Mouse (Mus musculus) embryonic facial prominence, embryonic 13.5 days (tissue): ENCODE measurements around the gene Oprd1. TPM values are rescaled to one million over a fixed set of nuclear protein-coding genes. Genes with fewer than 3 reads are reported as not detected.

Experiments used
- ATAC-seq: fragments of 200-750 bp; cut with Nextera tagmentation; 2 replicates; pipeline ENCODE4 v1.8.0; 2017; ENCODE audit warnings: low read depth; ENCODE audit not compliant: insufficient number of reproducible peaks, insufficient read depth, low FRiP score, low TSS enrichment
- H3K27ac ChIP-seq: fragments of 300-500 bp; sonication (generic); 2 replicates; pipeline ENCODE4 v1.5.1; 2015; ENCODE audit warnings: moderate library complexity, mild to moderate bottlenecking, inconsistent platforms
- H3K27me3 ChIP-seq: fragments of 300-500 bp; sonication (generic); 2 replicates; pipeline ENCODE4 v1.6.1; 2015; ENCODE audit warnings: mild to moderate bottlenecking, inconsistent platforms
- H3K36me3 ChIP-seq: fragments of 300-500 bp; sonication (generic); 2 replicates; pipeline ENCODE4 v1.6.1; 2015; ENCODE audit warnings: mild to moderate bottlenecking, inconsistent platforms
- H3K4me1 ChIP-seq: fragments of 300-500 bp; sonication (generic); 2 replicates; pipeline ENCODE4 v1.6.1; 2015; ENCODE audit warnings: inconsistent platforms
- H3K4me2 ChIP-seq: fragments of 300-500 bp; sonication (generic); 2 replicates; pipeline ENCODE4 v1.6.1; 2015; ENCODE audit warnings: moderate library complexity, mild to moderate bottlenecking, inconsistent platforms
- H3K4me3 ChIP-seq: fragments of 300-500 bp; sonication (generic); 2 replicates; pipeline ENCODE4 v1.5.1; 2015; ENCODE audit warnings: mild to moderate bottlenecking, inconsistent platforms
- H3K9ac ChIP-seq: fragments of 300-500 bp; sonication (generic); 2 replicates; pipeline ENCODE4 v1.6.1; 2015; ENCODE audit warnings: mild to moderate bottlenecking, inconsistent platforms
- H3K9me3 ChIP-seq: fragments of 300-500 bp; sonication (generic); 2 replicates; pipeline ENCODE4 v1.6.1; 2016; ENCODE audit warnings: inconsistent platforms
- WGBS: fragments of 180-500 bp; shearing (Covaris S2); methylation state at CpG from one replicate; pipeline ENCODE4 v1.1.7; 2015; ENCODE audit warnings: mixed read lengths; 5-methylcytosine and 5-hydroxymethylcytosine counted together
- polyA plus RNA-seq: library from polyadenylated mRNA; unstranded; fragments of >200 nt; fragmentation: Nextera tagmentation; extraction: Ambion mirVana; gene quantifications from 2 replicates; pipeline ENCODE4 v1.2.1, GENCODE M21; 2015

Oprd1 gene
- polyA plus RNA-seq, 1 experiment from 2014 or later, result 0.55 TPM

DNA sequence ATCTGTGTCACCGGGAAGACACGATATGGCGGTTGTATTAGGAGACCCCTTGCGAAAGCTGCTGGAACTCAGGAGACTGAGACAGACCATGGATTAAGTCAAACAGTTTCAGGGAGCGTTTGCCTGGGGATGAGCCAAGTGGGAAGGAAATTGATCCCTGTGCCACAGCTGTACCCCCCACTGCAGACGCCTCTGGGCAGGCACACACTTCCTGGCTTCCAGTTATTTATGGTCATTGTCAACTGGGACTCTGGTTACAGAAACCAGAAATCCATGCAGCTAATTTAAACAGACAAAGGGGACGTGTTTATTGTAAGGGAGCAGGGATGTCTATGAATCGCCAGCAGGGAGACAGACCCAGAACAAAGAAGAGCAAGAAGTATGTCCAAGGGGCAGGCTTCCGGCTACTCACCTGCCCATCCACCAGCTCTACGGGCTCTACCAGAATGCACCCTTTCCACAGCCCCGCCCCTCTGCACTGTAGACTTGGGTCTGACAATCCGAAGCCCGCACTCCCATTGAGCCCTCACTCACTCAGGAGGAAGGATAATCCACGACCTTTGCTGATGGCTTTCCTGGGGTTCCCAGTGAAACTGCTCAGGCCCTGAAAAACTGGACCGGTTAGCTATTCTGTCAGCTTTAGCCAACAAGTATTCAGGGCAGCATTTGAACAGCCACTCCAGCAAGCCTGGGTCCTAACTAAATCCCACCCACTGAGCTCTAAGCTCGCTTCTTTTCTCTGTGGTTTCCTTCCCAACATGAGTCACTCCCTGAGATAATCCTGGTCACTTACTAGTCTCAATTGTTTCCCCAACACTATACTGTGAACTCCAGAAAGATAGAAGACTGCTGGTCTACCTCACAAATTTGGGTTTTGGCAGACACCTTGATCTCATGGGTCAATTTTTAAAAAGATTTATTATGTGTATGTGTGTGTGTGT is 22.3 kb upstream of the Oprd1 start:
- H3K4me1 ChIP-seq, result peaks cover 21% of the 10 kb centered on the region
- H3K9me3 ChIP-seq, result 0 out of 2 replicates have a peak, but pooled peaks cover 4% of the 10 kb centered on the region
- H3K4me3 ChIP-seq, result no peak overlapping the region
- no peaks in the 10 kb centered on the region for H3K27me3 ChIP-seq
- no peaks in the 10 kb centered on the region for H3K36me3 ChIP-seq
- H3K27ac ChIP-seq, result no peak overlapping the region
- WGBS, result 53% methylated on average over 16 of the region's 16 CpGs
- ATAC-seq, result no peak
- no peak overlapping the region for H3K4me2 ChIP-seq
- H3K9ac ChIP-seq, result no peak overlapping the region

DNA sequence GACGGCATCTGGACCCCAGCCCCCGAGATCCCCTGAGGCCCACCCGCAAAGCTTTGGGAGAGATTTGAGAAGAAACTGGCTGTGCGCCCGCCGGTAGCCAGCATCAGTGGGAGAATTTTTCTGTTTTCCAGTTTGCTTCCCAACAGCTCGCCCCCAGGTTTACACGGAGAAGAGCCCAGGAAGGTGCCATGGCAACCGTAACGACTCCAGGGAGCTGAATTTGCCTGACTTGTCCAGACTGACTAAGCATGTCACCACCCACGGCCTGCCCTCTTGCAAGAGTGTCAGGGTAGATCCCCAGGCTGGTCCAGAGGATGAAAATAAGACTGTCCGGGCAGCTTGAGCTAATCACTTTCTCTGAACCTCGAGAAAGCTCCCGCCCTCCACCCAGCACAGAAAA is 21.4 kb upstream of the Oprd1 start:
- Histone ChIP-seq H3K27me3 (no peaks in the 10 kb centered on the region), H3K4me3 (no peak overlapping the region), H3K4me1 (peaks cover 21% of the 10 kb centered on the region), H3K9ac (no peak overlapping the region), H3K36me3 (no peaks in the 10 kb centered on the region), H3K27ac (no peak overlapping the region), H3K9me3 (0 out of 2 replicates have a peak, but pooled peaks cover 4% of the 10 kb centered on the region), H3K4me2 (no peak overlapping the region)
- 46% methylated on average over 14 of the region's 14 CpGs for WGBS
- no peak for ATAC-seq

DNA sequence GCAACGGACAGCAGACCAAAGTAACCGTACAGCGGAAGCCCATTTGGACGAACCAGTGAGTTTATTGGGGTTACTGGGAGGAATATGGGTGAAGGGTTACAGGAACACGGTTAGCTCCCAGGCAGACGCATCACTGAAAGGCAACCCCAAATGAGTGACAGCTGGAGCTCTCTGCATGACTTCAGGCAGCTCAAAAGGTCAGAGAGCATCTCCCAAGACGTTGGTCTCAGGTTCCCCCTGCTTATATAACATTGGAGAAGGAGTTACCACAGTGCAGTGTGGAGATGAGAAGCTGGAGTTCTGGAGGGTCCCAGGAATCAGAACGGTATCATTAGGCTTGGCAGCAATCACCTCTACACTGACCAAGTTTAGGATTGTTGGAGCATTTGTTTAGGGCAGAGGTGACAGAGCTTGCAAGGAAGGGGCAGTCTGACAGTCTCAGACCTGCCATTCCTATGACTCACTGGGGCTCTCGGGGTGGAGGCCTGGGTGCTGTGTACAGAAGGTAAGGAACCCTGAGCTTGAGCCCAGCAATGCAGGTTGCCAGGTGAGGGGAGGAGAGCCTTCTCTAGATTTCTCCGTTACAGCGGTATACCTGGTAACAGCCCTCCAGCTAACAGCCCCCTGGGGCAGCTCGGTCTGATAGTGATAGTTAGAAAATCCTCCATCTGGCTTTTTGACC is 12.8 kb upstream of the Oprd1 start:
- Histone ChIP-seq H3K36me3 (no peaks in the 10 kb centered on the region), H3K4me1 (no peaks in the 10 kb centered on the region), H3K4me3 (no peak overlapping the region), H3K27me3 (no peaks in the 10 kb centered on the region), H3K9ac (no peak overlapping the region), H3K9me3 (0 out of 2 replicates have a peak, but pooled peaks cover 4% of the 10 kb centered on the region), H3K27ac (no peak overlapping the region), H3K4me2 (no peak overlapping the region)
- 47% methylated on average over 12 of the region's 12 CpGs for WGBS
- ATAC-seq, result no peak

DNA sequence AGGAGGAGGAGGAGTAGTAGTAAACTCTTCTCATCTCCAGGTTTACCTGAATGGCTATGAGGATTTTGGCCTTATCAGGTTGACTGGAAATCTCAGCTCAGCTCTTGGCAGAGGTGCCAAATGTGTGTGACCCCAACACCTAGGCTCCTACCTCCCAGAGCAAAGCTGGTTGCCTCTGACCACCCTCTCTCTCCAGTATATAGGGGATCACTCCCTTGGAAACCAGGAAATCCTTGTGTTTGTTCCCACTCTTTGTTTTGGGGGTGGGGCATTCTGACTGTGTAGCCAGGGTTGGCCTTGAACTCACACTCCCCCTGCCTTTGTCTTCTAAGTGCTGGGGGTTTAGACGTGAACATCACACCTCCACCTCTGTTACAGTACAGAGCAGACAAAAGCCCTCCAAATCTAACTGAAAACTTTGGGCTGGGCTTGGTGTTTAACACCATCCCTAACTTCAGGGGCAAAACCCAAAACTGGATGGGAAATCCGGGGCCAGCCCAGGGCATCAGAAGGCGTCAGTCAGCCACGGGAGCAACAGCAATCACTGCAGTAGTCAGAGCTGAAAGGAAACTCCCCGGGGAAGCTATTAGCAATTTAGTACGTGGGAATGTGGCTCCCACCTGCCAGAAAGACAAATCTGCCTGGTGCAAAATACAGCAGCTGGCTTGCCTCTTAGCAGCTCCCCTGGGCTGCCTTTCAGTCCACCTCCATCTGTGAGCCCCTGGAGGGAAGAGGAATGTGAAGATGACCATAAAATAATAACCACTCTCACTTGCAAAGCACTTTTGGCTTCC is 10.8 kb upstream of the Oprd1 start:
- Histone ChIP-seq H3K4me1 (no peaks in the 10 kb centered on the region; the same call in 1 of the 2 replicates), H3K9ac (no peak overlapping the region), H3K36me3 (no peaks in the 10 kb centered on the region), H3K27me3 (no peaks in the 10 kb centered on the region), H3K9me3 (0 out of 2 replicates have a peak, but pooled peaks cover 4% of the 10 kb centered on the region), H3K27ac (no peak overlapping the region), H3K4me2 (no peak overlapping the region), H3K4me3 (no peak overlapping the region)
- 10% methylated on average over 6 of the region's 6 CpGs for WGBS
- ATAC-seq, result no peak

DNA sequence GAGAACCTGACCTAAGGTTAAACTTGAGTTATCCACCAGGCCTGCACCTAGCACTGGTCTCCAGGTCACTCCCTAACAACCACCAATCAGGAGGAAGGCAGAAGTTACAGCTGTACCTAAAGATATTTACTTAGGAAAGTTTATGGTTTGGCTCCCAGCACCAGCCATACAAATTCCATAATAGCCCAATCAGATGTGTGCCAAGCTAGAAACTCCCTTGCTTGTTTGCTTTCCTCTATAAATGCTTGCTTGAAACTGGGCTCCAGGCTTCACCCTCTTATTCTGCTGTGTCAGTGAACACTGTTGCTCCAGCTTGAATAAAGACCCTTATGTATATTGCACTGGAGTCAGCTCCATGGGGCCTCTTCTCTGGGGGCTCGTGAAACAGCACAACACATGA is 7.4 kb upstream of the Oprd1 start:
- Histone ChIP-seq H3K36me3 (no peaks in the 10 kb centered on the region), H3K4me3 (no peak overlapping the region), H3K4me2 (no peak overlapping the region), H3K27me3 (peaks cover 3% of the 10 kb centered on the region), H3K9me3 (peaks cover 4% of the 10 kb centered on the region; the same call in 1 of the 2 replicates), H3K4me1 (no peaks in the 10 kb centered on the region; the same call in 1 of the 2 replicates), H3K9ac (no peak overlapping the region), H3K27ac (no peak overlapping the region)
- ATAC-seq, result no peak
- 61% methylated on average over 1 of the region's 1 CpGs for WGBS

DNA sequence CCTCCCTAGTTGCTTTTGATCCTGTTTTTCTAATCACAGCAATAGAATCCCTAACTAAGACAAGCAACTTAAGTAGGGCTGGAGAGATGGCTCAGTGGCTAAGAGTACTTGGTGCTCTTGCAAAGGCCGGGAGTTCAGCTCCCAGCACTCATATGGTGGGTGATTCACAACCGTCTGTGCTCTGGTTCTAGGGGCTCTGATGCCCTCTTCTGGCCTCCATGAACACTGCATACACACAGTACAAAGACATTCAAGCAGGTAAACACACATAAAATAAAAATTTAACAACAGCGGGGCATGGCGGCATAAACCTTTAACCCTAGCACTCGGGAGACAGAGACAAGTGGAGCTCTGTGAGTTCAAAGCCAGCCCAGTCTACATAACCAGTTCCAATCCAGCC is 1.9 kb upstream of the Oprd1 start:
- 71% methylated on average over 5 of the region's 5 CpGs for WGBS
- peaks cover 55% of the 10 kb centered on the region for H3K27me3 ChIP-seq
- no peak overlapping the region for H3K9ac ChIP-seq

DNA sequence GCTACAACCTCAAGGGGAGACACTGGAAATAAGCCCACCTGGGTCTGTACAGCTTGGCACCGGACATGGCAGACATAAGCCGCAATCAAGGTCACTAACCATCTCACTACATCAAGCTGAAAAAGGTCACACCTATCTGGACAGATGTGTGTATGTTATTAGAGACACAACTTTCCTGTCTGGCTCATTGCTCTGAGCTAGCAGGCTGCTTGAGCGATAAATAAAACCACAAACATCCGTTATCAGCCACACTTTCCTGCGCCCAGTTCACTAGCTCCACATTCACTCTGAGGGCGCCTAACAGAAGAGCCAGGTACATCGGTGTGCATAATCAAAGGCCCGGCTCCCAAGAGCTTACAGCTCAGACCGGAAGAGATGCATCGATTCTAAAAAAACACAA is 806 bp upstream of the Oprd1 start:
- H3K27ac ChIP-seq, result no peak overlapping the region
- H3K9me3 ChIP-seq, result no peaks in the 10 kb centered on the region; the same call in 1 of the 2 replicates
- H3K4me1 ChIP-seq, result peaks cover 17% of the 10 kb centered on the region
- no peaks in the 10 kb centered on the region for H3K36me3 ChIP-seq
- H3K4me2 ChIP-seq, result peak overlapping the region; percentile 93
- no peak overlapping the region for H3K9ac ChIP-seq
- H3K27me3 ChIP-seq, result peaks cover 59% of the 10 kb centered on the region
- peak overlapping the region; percentile 56; the same call in 1 of the 2 replicates for H3K4me3 ChIP-seq
- ATAC-seq, result no peak
- 33% methylated on average over 10 of the region's 10 CpGs for WGBS

More for the DNA sequence above, 1.9 kb upstream of the Oprd1 start:
- H3K36me3 ChIP-seq, result no peaks in the 10 kb centered on the region
- H3K4me3 ChIP-seq, result no peak overlapping the region
- no peak for ATAC-seq
- no peak overlapping the region for H3K27ac ChIP-seq
- no peak overlapping the region for H3K4me2 ChIP-seq
- no peaks in the 10 kb centered on the region; the same call in 1 of the 2 replicates for H3K9me3 ChIP-seq
- peaks cover 17% of the 10 kb centered on the region for H3K4me1 ChIP-seq

DNA sequence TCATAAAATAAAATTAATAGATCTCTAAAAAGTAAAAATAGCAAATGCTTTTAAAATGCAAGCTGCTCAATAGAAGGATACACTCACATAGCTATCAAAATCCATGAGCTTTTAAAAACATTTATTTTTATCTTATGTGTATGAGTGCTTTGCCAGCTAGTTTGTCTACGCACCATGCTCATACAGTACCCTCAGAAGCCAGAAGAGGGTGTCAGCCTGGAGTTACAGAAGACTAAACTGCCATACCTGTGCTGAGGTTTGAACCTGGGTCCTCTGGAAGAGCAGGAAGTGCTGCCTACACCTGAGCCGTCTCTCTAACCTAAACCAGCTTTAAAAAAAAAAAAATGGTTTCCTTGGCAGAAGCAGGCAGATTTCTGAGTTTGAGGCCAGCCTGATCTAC is 5.6 kb downstream of the Oprd1 start:
- WGBS, result 88% methylated on average over 2 of the region's 2 CpGs

DNA sequence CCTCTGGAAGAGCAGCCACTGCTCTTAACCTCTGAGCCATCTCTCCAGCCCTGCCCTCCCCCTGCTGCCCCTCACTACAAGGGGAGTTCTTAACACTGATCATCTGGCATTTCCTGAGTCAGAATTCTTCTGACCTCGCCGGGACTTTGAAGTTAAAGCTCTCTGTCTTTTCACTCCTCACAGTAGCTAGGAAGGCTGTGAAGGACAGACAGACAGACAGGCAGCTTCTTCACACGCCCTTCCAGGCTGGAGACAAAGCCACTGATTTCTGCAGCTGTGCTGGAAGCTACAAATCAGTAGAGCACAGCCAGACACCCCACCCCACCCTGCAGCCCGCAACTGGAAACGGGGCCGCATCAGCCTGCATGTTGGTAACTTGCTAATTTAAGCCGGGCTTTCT is 7.3 kb downstream of the Oprd1 start:
- H3K4me2 ChIP-seq, result no peak overlapping the region

More for the DNA sequence above, 5.6 kb downstream of the Oprd1 start:
- H3K4me3 ChIP-seq, result no peak overlapping the region
- no peaks in the 10 kb centered on the region for H3K9me3 ChIP-seq
- H3K9ac ChIP-seq, result no peak overlapping the region
- H3K4me2 ChIP-seq, result no peak overlapping the region
- H3K4me1 ChIP-seq, result peaks cover 6% of the 10 kb centered on the region; the same call in 1 of the 2 replicates
- peaks cover 28% of the 10 kb centered on the region for H3K27me3 ChIP-seq
- ATAC-seq, result no peak
- H3K27ac ChIP-seq, result no peak overlapping the region
- H3K36me3 ChIP-seq, result no peaks in the 10 kb centered on the region

DNA sequence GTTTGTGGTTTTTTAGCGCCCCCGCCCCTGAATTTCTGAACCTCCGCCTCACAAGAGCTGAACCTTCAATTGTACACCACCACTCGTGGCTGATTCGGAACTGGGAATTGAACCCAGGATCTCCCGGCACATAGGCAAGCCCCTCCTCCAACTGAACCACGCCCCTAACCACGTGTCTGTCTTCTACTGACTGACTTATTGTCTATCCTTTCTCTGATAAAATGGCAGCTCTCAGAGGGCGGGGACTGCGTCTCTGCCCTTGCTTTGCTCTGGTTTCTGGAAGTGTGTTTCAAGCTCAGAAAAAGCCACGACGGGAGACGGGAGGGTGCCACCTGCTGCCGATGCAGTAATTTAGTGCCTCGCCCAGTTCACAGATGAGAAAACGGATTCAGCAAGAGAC is 10.4 kb downstream of the Oprd1 start:
- Histone ChIP-seq H3K36me3 (no peaks in the 10 kb centered on the region), H3K4me3 (no peak overlapping the region), H3K27me3 (no peaks in the 10 kb centered on the region), H3K9me3 (no peaks in the 10 kb centered on the region), H3K9ac (no peak overlapping the region), H3K27ac (no peak overlapping the region), H3K4me1 (peaks cover 11% of the 10 kb centered on the region; the same call in 1 of the 2 replicates), H3K4me2 (no peak overlapping the region)
- 63% methylated on average over 16 of the region's 16 CpGs for WGBS
- ATAC-seq, result no peak

More for the DNA sequence above, 7.3 kb downstream of the Oprd1 start:
- peaks cover 12% of the 10 kb centered on the region for H3K27me3 ChIP-seq
- no peak overlapping the region for H3K4me3 ChIP-seq
- 63% methylated on average over 7 of the region's 7 CpGs for WGBS
- H3K9me3 ChIP-seq, result no peaks in the 10 kb centered on the region
- no peak for ATAC-seq
- no peaks in the 10 kb centered on the region for H3K36me3 ChIP-seq
- H3K27ac ChIP-seq, result no peak overlapping the region
- H3K9ac ChIP-seq, result no peak overlapping the region
- peaks cover 7% of the 10 kb centered on the region; the same call in 1 of the 2 replicates for H3K4me1 ChIP-seq

DNA sequence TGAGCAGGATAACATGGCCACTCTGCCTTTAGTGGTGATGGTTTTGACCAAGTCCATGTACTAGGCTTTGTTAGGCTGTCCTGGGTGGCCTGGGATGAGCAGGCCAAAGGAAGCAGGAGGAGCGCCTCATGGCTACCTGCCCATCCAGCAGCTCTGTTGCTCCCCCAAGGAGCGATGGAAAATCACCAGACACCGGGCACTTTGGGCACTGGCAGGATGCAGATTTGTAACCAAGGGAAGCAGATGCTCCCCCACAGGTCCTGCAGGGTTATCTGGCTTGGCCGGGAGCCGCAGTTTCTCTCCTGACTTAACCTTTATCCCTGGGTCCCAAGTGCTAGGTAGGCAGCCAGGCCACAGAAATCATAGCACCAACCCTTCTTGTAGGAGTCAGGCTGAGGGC is 10.9 kb downstream of the Oprd1 start:
- ATAC-seq, result no peak

More for the DNA sequence above, 10.9 kb downstream of the Oprd1 start:
- Histone ChIP-seq H3K4me3 (no peak overlapping the region), H3K9me3 (no peaks in the 10 kb centered on the region), H3K9ac (no peak overlapping the region), H3K27ac (no peak overlapping the region), H3K27me3 (no peaks in the 10 kb centered on the region), H3K4me1 (peaks cover 11% of the 10 kb centered on the region; the same call in 1 of the 2 replicates), H3K36me3 (no peaks in the 10 kb centered on the region), H3K4me2 (no peak overlapping the region)
- 95% methylated on average over 5 of the region's 5 CpGs for WGBS
